Mouse (Mus musculus): ENCODE data around the gene Camta1.

Gene Camta1

GRCm38 (mm10) chr4:151138586-151138985 is 723.1 kb downstream of the Camta1 start:
- no peak for DNase-seq (ENCODE audit: extremely low spot score, low read depth, low spot score)

GRCm38 (mm10) chr4:151138135-151138534 is 723.5 kb downstream of the Camta1 start:
- DNase-seq (ENCODE audit: extremely low spot score, low read depth, low spot score) = no peak

- DNase-seq (ENCODE audit: extremely low spot score, low read depth, low spot score) = no peak
Measured at GRCm38 (mm10) chr4:151137701-151138100, 724.0 kb downstream of the Camta1 start.

- no peak for DNase-seq (ENCODE audit: extremely low spot score, low read depth, low spot score)
Measured at GRCm38 (mm10) chr4:151135491-151135890, 726.2 kb downstream of the Camta1 start.

GRCm38 (mm10) chr4:151133760-151134159 is 727.9 kb downstream of the Camta1 start:
- no peak for DNase-seq (ENCODE audit: extremely low spot score, low read depth, low spot score)

- DNase-seq (ENCODE audit: extremely low spot score, low read depth, low spot score) = no peak
Measured at GRCm38 (mm10) chr4:151132493-151132892, 729.2 kb downstream of the Camta1 start.

- no peak for DNase-seq (ENCODE audit: extremely low spot score, low read depth, low spot score)
Measured at GRCm38 (mm10) chr4:151130756-151131490, 730.8 kb downstream of the Camta1 start.

GRCm38 (mm10) chr4:151129725-151130557 is 731.7 kb downstream of the Camta1 start:
- no peak for DNase-seq (ENCODE audit: extremely low spot score, low read depth, low spot score)

GRCm38 (mm10) chr4:151128641-151129541 is 732.8 kb downstream of the Camta1 start:
- DNase-seq (ENCODE audit: extremely low spot score, low read depth, low spot score) = no peak

- no peak for DNase-seq (ENCODE audit: extremely low spot score, low read depth, low spot score)
Measured at GRCm38 (mm10) chr4:151127636-151128548, 733.8 kb downstream of the Camta1 start.

GRCm38 (mm10) chr4:151118883-151119282 is 742.8 kb downstream of the Camta1 start:
- DNase-seq (ENCODE audit: extremely low spot score, low read depth, low spot score) = no peak

GRCm38 (mm10) chr4:151114574-151114973 is 747.1 kb downstream of the Camta1 start:
- DNase-seq (ENCODE audit: extremely low spot score, low read depth, low spot score) = no peak

- no peak for DNase-seq (ENCODE audit: extremely low spot score, low read depth, low spot score)
Measured at GRCm38 (mm10) chr4:151111226-151111625, 750.5 kb downstream of the Camta1 start.

GRCm38 (mm10) chr4:151108834-151109241 is 752.8 kb downstream of the Camta1 start:
- DNase-seq (ENCODE audit: extremely low spot score, low read depth, low spot score) = no peak

- DNase-seq (ENCODE audit: extremely low spot score, low read depth, low spot score) = no peak
Measured at GRCm38 (mm10) chr4:151108028-151108771, 753.5 kb downstream of the Camta1 start.

GRCm38 (mm10) chr4:151107131-151108001 is 754.3 kb downstream of the Camta1 start:
- DNase-seq (ENCODE audit: extremely low spot score, low read depth, low spot score) = no peak

GRCm38 (mm10) chr4:151106468-151106867 is 755.2 kb downstream of the Camta1 start:
- no peak for DNase-seq (ENCODE audit: extremely low spot score, low read depth, low spot score)

- no peak for DNase-seq (ENCODE audit: extremely low spot score, low read depth, low spot score)
Measured at GRCm38 (mm10) chr4:151105886-151106285, 755.8 kb downstream of the Camta1 start.

Data from hindlimb bud, embryonic 11.5 days (tissue).